Mouse (Mus musculus) kidney, adult 9 months (tissue): ENCODE results near the gene Dscam.
A peak's percentile ranks its signal among the peaks of the same experiment; 100 is the strongest.

Experiments
- DNase-seq: peaks from one replicate; pipeline ENCODE4 v3.0.0; 2022

The Dscam gene

GRCm38 (mm10) chr16:96855060-96855459, 315.5 kb downstream of the Dscam start:
- no peak for DNase-seq

GRCm38 (mm10) chr16:96852383-96852782, 318.2 kb downstream of the Dscam start:
- peak; percentile 38 for DNase-seq

- no peak for DNase-seq
These were observed 321.6 kb downstream of the Dscam start for GRCm38 (mm10) chr16:96848916-96849315.

GRCm38 (mm10) chr16:96846585-96846984, 324.0 kb downstream of the Dscam start:
- no peak for DNase-seq

- peak; percentile 1 for DNase-seq
These were observed 324.4 kb downstream of the Dscam start for GRCm38 (mm10) chr16:96846113-96846512.

GRCm38 (mm10) chr16:96845475-96846098, 325.0 kb downstream of the Dscam start:
- no peak for DNase-seq

GRCm38 (mm10) chr16:96843691-96844400, 326.7 kb downstream of the Dscam start:
- no peak for DNase-seq

- DNase-seq: no peak
These were observed 327.7 kb downstream of the Dscam start for GRCm38 (mm10) chr16:96842829-96843360.

GRCm38 (mm10) chr16:96819649-96820048, 350.9 kb downstream of the Dscam start:
- DNase-seq: peak; percentile 69

GRCm38 (mm10) chr16:96806298-96806697, 364.3 kb downstream of the Dscam start:
- peak; percentile 8 for DNase-seq

- DNase-seq: no peak
These were observed 367.9 kb downstream of the Dscam start for GRCm38 (mm10) chr16:96802636-96803035.

- no peak for DNase-seq
These were observed 368.8 kb downstream of the Dscam start for GRCm38 (mm10) chr16:96801650-96802237.

GRCm38 (mm10) chr16:96795431-96795830, 375.1 kb downstream of the Dscam start:
- DNase-seq: peak; percentile 75

GRCm38 (mm10) chr16:96791307-96791706, 379.2 kb downstream of the Dscam start:
- peak; percentile 19 for DNase-seq

GRCm38 (mm10) chr16:96788286-96788685, 382.3 kb downstream of the Dscam start:
- no peak for DNase-seq

GRCm38 (mm10) chr16:96779021-96779420, 391.5 kb downstream of the Dscam start:
- DNase-seq: no peak

- DNase-seq: no peak
These were observed 396.3 kb downstream of the Dscam start for GRCm38 (mm10) chr16:96774245-96774644.

GRCm38 (mm10) chr16:96767985-96768384, 402.6 kb downstream of the Dscam start:
- DNase-seq: no peak

GRCm38 (mm10) chr16:96767508-96767907, 403.0 kb downstream of the Dscam start:
- no peak for DNase-seq

- DNase-seq: no peak
These were observed 409.3 kb downstream of the Dscam start for GRCm38 (mm10) chr16:96761225-96761624.

GRCm38 (mm10) chr16:96759081-96759603, 411.4 kb downstream of the Dscam start:
- DNase-seq: no peak

GRCm38 (mm10) chr16:96758381-96758780, 412.2 kb downstream of the Dscam start:
- DNase-seq: no peak

- no peak for DNase-seq
These were observed 412.8 kb downstream of the Dscam start for GRCm38 (mm10) chr16:96757588-96758313.
